Mouse (Mus musculus) intestine, postnatal 0 days (tissue): ENCODE results near the gene Adamts14. TPM values are rescaled to one million over a fixed set of nuclear protein-coding genes. Genes with fewer than 3 reads are reported as not detected.
A peak's percentile ranks its signal among the peaks of the same experiment; 100 is the strongest.

Source experiments
- ATAC-seq: fragments of 200-750 bp; cut with Nextera tagmentation; 2 replicates; pipeline ENCODE4 v1.8.0; 2017; ENCODE audit warnings: mild to moderate bottlenecking, moderate TSS enrichment, moderate library complexity
- H3K27ac ChIP-seq: fragments of 300-500 bp; sonication (generic); 2 replicates; pipeline ENCODE4 v1.5.1; 2014; ENCODE audit warnings: mild to moderate bottlenecking, low read depth, low read length, moderate library complexity
- H3K27me3 ChIP-seq: fragments of 300-500 bp; sonication (generic); replicated peaks from 2 replicates; pipeline ENCODE4 v1.6.1; 2014; ENCODE audit warnings: low read length, mixed read lengths; ENCODE audit not compliant: control insufficient read depth, insufficient read depth
- H3K36me3 ChIP-seq: fragments of 300-500 bp; sonication (generic); 2 replicates; pipeline ENCODE4 v1.6.1; 2014; ENCODE audit warnings: mild to moderate bottlenecking, moderate library complexity; ENCODE audit not compliant: control insufficient read depth, insufficient read depth
- H3K4me1 ChIP-seq: fragments of 300-500 bp; sonication (generic); replicated peaks from 2 replicates; pipeline ENCODE4 v1.6.1; 2014; ENCODE audit warnings: antibody characterized with exemption, low read length, mixed read lengths; ENCODE audit not compliant: control insufficient read depth, insufficient read depth
- H3K4me2 ChIP-seq: fragments of 300-500 bp; sonication (generic); replicated peaks from 2 replicates; pipeline ENCODE4 v1.6.1; 2014; ENCODE audit warnings: low read depth, mild to moderate bottlenecking, moderate library complexity
- H3K4me3 ChIP-seq: fragments of 300-500 bp; sonication (generic); 2 replicates; pipeline ENCODE4 v1.5.1; 2014; ENCODE audit warnings: low read depth, low read length
- H3K9ac ChIP-seq: fragments of 300-500 bp; sonication (generic); 2 replicates; pipeline ENCODE4 v1.6.1; 2014; ENCODE audit warnings: mild to moderate bottlenecking, low read depth, low read length
- H3K9me3 ChIP-seq: fragments of 300-500 bp; sonication (generic); 2 replicates; pipeline ENCODE4 v1.6.1; 2016; ENCODE audit warnings: mixed run types; ENCODE audit not compliant: control insufficient read depth
- CTCF ChIP-seq: sonication (generic); IDR thresholded peaks from 2 replicates; pipeline ENCODE4 v1.5.1; 2016; ENCODE audit warnings: low read depth, mild to moderate bottlenecking, control low read depth, antibody characterized with exemption, moderate library complexity
- WGBS: fragments of 180-500 bp; shearing (Covaris S2); extraction: QIAGEN DNeasy Blood & Tissue Kit; methylation state at CpG from one replicate; pipeline ENCODE4 v1.1.7; 2014; 5-methylcytosine and 5-hydroxymethylcytosine counted together
- polyA plus RNA-seq: library from polyadenylated mRNA; unstranded; fragments of >200 nt; fragmentation: Nextera tagmentation; extraction: Ambion mirVana; gene quantifications from 2 replicates; pipeline ENCODE4 v1.2.1, GENCODE M21; 2015

Adamts14 gene
- polyA plus RNA-seq, 1 experiment from 2014 or later, result 0.73 TPM

DNA sequence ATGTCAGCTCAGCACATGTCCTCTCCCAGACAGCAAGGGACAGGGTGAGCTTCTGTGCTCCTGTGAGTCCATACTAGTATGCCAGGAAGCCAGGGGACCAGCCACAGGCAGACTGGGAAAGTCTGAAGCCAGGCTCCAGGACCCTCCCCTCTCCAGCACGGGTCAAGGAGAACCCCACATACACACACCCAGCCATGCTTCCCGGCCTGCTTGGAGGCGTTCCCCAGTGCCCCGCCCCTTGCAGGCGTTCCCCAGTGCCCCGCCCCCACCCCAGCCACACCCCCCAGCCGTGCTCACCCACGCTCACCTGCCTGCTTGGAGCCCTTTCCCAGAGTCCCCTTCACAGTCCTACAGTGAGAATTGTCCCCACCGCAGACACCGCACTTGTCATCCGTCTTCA, 60.4 kb downstream of the Adamts14 start:
- no peak for TF ChIP-seq CTCF
- 8% methylated on average over 11 of the region's 11 CpGs for WGBS
- no peak overlapping the region for H3K27ac ChIP-seq
- no peaks in the 10 kb centered on the region for H3K36me3 ChIP-seq
- H3K4me2 ChIP-seq, result peak overlapping the region; percentile 13; the same call in 1 of the 2 replicates
- 0 out of 2 replicates have a peak, but pooled peaks cover 3% of the 10 kb centered on the region for H3K27me3 ChIP-seq
- H3K4me1 ChIP-seq, result no peaks in the 10 kb centered on the region
- H3K4me3 ChIP-seq, result no peak overlapping the region
- H3K9ac ChIP-seq, result no peak overlapping the region
- no peak; the same call in 1 of the 2 replicates for ATAC-seq
- 0 out of 2 replicates have a peak, but pooled peaks cover 3% of the 10 kb centered on the region for H3K9me3 ChIP-seq

GRCm38 (mm10) chr10:61211743-61212142, 61.5 kb downstream of the Adamts14 start:
- ATAC-seq, result no peak
- H3K27me3 ChIP-seq, result 0 out of 2 replicates have a peak, but pooled peaks cover 3% of the 10 kb centered on the region
- H3K36me3 ChIP-seq, result no peaks in the 10 kb centered on the region
- no peak overlapping the region for H3K4me3 ChIP-seq
- no peaks in the 10 kb centered on the region for H3K4me1 ChIP-seq
- 0 out of 2 replicates have a peak, but pooled peaks cover 3% of the 10 kb centered on the region for H3K9me3 ChIP-seq
- H3K27ac ChIP-seq, result no peak overlapping the region
- WGBS, result 10% methylated on average over 13 of the region's 13 CpGs
- peak; percentile 86 for TF ChIP-seq CTCF
- H3K4me2 ChIP-seq, result no peak overlapping the region
- H3K9ac ChIP-seq, result no peak overlapping the region

GRCm38 (mm10) chr10:61211105-61211504, 62.1 kb downstream of the Adamts14 start:
- Histone ChIP-seq H3K27me3 (0 out of 2 replicates have a peak, but pooled peaks cover 3% of the 10 kb centered on the region), H3K4me2 (no peak overlapping the region), H3K4me1 (no peaks in the 10 kb centered on the region), H3K9me3 (0 out of 2 replicates have a peak, but pooled peaks cover 3% of the 10 kb centered on the region), H3K36me3 (no peaks in the 10 kb centered on the region), H3K9ac (no peak overlapping the region), H3K27ac (no peak overlapping the region), H3K4me3 (no peak overlapping the region)
- 74% methylated on average over 4 of the region's 4 CpGs for WGBS
- no peak for ATAC-seq
- TF ChIP-seq CTCF, result no peak

GRCm38 (mm10) chr10:61208114-61208684, 65.0 kb downstream of the Adamts14 start:
- no peaks in the 10 kb centered on the region for H3K4me1 ChIP-seq

GRCm38 (mm10) chr10:61203930-61204329, 69.3 kb downstream of the Adamts14 start:
- no peak for ATAC-seq
- no peak for TF ChIP-seq CTCF
- Histone ChIP-seq H3K27me3 (no peaks in the 10 kb centered on the region), H3K9me3 (no peaks in the 10 kb centered on the region), H3K27ac (no peak overlapping the region), H3K9ac (no peak overlapping the region), H3K4me1 (no peaks in the 10 kb centered on the region), H3K36me3 (no peaks in the 10 kb centered on the region), H3K4me3 (no peak overlapping the region), H3K4me2 (no peak overlapping the region)
- WGBS, result 60% methylated on average over 3 of the region's 3 CpGs

More at GRCm38 (mm10) chr10:61208114-61208684, 65.0 kb downstream of the Adamts14 start:
- ATAC-seq, result no peak
- no peak overlapping the region for H3K9ac ChIP-seq
- H3K4me3 ChIP-seq, result no peak overlapping the region
- WGBS, result 79% methylated on average over 9 of the region's 9 CpGs
- no peaks in the 10 kb centered on the region for H3K9me3 ChIP-seq
- H3K27ac ChIP-seq, result no peak overlapping the region
- no peaks in the 10 kb centered on the region for H3K36me3 ChIP-seq
- TF ChIP-seq CTCF, result no peak
- H3K4me2 ChIP-seq, result no peak overlapping the region
- H3K27me3 ChIP-seq, result 0 out of 2 replicates have a peak, but pooled peaks cover 3% of the 10 kb centered on the region

DNA sequence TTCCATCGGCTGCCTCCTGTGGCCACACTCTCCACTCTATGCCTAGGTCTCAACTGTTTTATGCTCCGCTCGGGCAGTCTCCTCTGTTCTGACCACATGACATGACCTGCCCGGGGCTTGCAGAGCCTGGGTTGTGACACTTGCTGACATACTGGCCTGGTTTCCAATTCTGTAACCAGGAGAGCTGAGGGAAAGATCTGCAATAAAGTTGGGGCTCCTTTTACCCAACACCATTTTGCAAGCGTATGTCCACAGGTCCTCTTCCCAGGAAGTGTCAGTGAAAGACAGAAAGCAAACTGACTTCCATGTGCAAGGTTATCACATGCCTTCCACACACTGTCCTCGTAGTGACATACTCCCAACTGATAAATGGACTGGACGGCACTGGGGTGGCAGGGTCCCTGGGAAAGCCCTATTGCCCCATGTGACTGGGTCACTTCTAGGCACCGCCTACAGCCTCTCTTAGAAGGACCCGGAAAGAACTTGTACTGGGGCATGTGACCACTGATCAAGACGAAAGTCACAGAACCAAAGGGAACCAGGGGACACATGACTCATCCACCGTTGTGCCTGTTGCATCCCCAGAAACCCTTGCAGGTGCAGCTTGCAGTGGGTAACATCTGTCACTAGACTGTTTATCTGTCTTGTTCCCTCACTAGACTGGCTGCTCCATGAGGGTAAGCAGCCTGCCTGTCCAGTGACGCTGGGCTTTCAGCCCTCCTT, 71.5 kb downstream of the Adamts14 start:
- Histone ChIP-seq H3K27ac (no peak overlapping the region), H3K9ac (no peak overlapping the region), H3K36me3 (no peaks in the 10 kb centered on the region), H3K4me2 (no peak overlapping the region), H3K9me3 (no peaks in the 10 kb centered on the region), H3K27me3 (no peaks in the 10 kb centered on the region), H3K4me3 (no peak overlapping the region), H3K4me1 (no peaks in the 10 kb centered on the region)
- no peak for TF ChIP-seq CTCF
- 68% methylated on average over 12 of the region's 12 CpGs for whole genome bisulfite sequencing
- ATAC-seq, result no peak
